Mouse (Mus musculus) cerebellum, postnatal 14 days (tissue): ENCODE results near the gene Cyb5d2.

Experiments
- DNase-seq, 2 experiments: peaks; one replicate each; pipeline ENCODE4 v3.0.0; 2021; ENCODE audit warnings: mixed read lengths in 2 of 2

Cyb5d2 gene

GRCm38 (mm10) chr11:72795455-72796295 lies at the start of gene Cyb5d2, which contains the start of gene Zzef1:
Gene Cyb5d2, minus strand, starts transcription at chr11:72796142.
Gene Zzef1, plus strand, starts transcription at chr11:72796226.
- DNase-seq, result peak; percentile 93 to 94

GRCm38 (mm10) chr11:72845526-72845925 lies 49.6 kb upstream of the Cyb5d2 start:
- no peak for DNase-seq

- DNase-seq, result no peak
Observed at GRCm38 (mm10) chr11:72843576-72843975, 47.6 kb upstream of the Cyb5d2 start.

GRCm38 (mm10) chr11:72842731-72843130 lies 46.8 kb upstream of the Cyb5d2 start:
- DNase-seq, result no peak

- DNase-seq, result no peak
Observed at GRCm38 (mm10) chr11:72829869-72830268, 33.9 kb upstream of the Cyb5d2 start.

- no peak for DNase-seq
Observed at GRCm38 (mm10) chr11:72821041-72821440, 25.1 kb upstream of the Cyb5d2 start.

GRCm38 (mm10) chr11:72818067-72818466 lies 22.1 kb upstream of the Cyb5d2 start:
- DNase-seq, result no peak

GRCm38 (mm10) chr11:72816859-72817258 lies 20.9 kb upstream of the Cyb5d2 start:
- DNase-seq, result no peak

GRCm38 (mm10) chr11:72814188-72814587 lies 18.2 kb upstream of the Cyb5d2 start:
- peak in 1 of 2 experiments; percentile 18 for DNase-seq

- DNase-seq, result no peak
Observed at GRCm38 (mm10) chr11:72813687-72814086, 17.7 kb upstream of the Cyb5d2 start.

- DNase-seq, result no peak
Observed at GRCm38 (mm10) chr11:72807992-72808391, 12.1 kb upstream of the Cyb5d2 start.

GRCm38 (mm10) chr11:72806556-72806955 lies 10.6 kb upstream of the Cyb5d2 start:
- DNase-seq, result peak; percentile 17 to 19

- no peak for DNase-seq
Observed at GRCm38 (mm10) chr11:72805232-72805631, 9.3 kb upstream of the Cyb5d2 start.

GRCm38 (mm10) chr11:72804586-72804985 lies 8.6 kb upstream of the Cyb5d2 start:
- no peak for DNase-seq

- DNase-seq, result no peak
Observed at GRCm38 (mm10) chr11:72803038-72803437, 7.1 kb upstream of the Cyb5d2 start.

- DNase-seq, result no peak
Observed at GRCm38 (mm10) chr11:72801182-72801581, 5.2 kb upstream of the Cyb5d2 start.

GRCm38 (mm10) chr11:72798112-72798511 lies 2.2 kb upstream of the Cyb5d2 start:
- DNase-seq, result no peak

GRCm38 (mm10) chr11:72796773-72797338 lies 914 bp upstream of the Cyb5d2 start:
- DNase-seq, result no peak

- DNase-seq, result no peak
Observed at GRCm38 (mm10) chr11:72796296-72796687, 350 bp upstream of the Cyb5d2 start.

- no peak for DNase-seq
Observed at GRCm38 (mm10) chr11:72795149-72795454, 840 bp downstream of the Cyb5d2 start.

- DNase-seq, result no peak
Observed at GRCm38 (mm10) chr11:72792033-72792432, 3.9 kb downstream of the Cyb5d2 start.

- no peak for DNase-seq
Observed at GRCm38 (mm10) chr11:72782503-72782902, 13.4 kb downstream of the Cyb5d2 start.

GRCm38 (mm10) chr11:72782103-72782502 lies 13.8 kb downstream of the Cyb5d2 start:
- DNase-seq, result no peak

GRCm38 (mm10) chr11:72778957-72779356 lies 17.0 kb downstream of the Cyb5d2 start:
- DNase-seq, result no peak
